Mouse (Mus musculus) stomach, postnatal 0 days (tissue): Measurements from ENCODE around the gene B3galt1.

Experiments used
- CTCF ChIP-seq: IDR thresholded peaks from 2 replicates; pipeline ENCODE4 v1.5.1; 2016; ENCODE audit warnings: antibody characterized with exemption, low read depth, mild to moderate bottlenecking, moderate library complexity
- EP300 ChIP-seq: optimal IDR thresholded peaks from 2 replicates; pipeline ENCODE3; 2016; ENCODE audit warnings: antibody characterized with exemption

DNA sequence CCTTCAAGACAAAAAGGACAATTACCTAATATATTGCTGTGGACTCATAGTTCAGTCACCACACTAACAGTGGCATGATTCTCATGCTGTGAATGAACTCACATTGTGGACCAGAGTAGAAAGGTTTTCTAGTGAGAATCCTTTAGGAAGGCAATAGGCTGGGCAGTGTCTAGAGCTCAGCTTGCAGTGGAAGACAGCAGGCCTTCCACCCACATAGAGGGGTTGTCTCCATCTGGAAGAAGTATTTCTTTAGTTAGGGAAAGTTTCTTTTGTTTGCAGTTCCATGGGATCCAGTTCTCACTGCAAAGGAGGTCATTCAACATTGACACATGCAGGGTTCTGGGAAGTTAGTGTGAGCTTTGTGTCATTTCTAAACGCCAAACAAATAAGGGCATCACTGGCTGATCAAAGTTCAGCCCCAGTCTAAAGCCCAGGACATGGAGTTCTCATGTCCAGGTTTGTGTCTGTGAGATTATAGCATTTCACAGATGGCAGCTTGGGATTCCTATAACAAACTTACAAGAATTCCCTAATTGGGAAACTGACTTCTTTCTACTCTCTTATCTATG is 316.1 kb downstream of the B3galt1 start:
- TF ChIP-seq CTCF (no peak), EP300 (no peak)
